ENCODE assay signal across 22 mouse cellular contexts in the genomic region with DNA sequence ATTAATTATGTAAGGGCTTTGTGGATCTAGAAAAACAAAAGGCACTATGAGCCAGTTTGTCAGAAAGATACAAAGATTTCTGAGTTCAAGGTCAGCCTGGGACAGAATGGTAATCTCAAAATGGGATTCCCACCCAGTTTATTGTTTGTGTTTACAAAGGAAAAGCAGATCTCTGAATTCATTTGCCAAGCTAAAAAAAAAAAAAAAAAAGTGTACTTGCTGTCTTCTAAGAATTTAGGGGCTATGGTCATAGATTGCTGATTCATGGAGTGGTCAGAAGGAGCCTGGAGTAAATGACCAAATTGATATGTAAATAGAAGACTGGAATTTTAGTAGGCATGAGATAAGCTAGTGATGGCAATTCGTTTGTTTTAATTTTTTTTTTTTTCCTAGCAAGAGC. TPM values are rescaled to one million over a fixed set of nuclear protein-coding genes. Genes with fewer than 3 reads are reported as not detected.
DNase-seq lines count a peak whose midpoint lies in the region; ATAC-seq and TF ChIP-seq lines count a peak whose summit lies in the region.
"Had no signal": no experiment of that assay in that cellular context is flagged by ENCODE, and none has a peak within 500 bp of the region (broad histone marks: within the 10 kb centered on the region; RNA-seq: fewer than 3 reads in every experiment).

No protein-coding gene starts in this region.

- no peak for ATAC-seq in midbrain, embryonic 11.5 days (ENCODE audit: low FRiP score)
- ATAC-seq: activated CD4-positive, CD25-positive, alpha-beta regulatory T cell, adult 4 months; CD4-positive, CD25-positive, alpha-beta regulatory T cell, adult 4 months; Patski had no signal

- no peak for DNase-seq in layer of hippocampus, adult 2 months (ENCODE audit: low spot score in 2 of 2)
- no peak for DNase-seq in layer of hippocampus, adult 9-11 months
- peak; percentile 54 for DNase-seq in midbrain, embryonic 11.5 days (ENCODE audit: low spot score, missing footprints)
- DNase-seq in midbrain, embryonic 10.5 days (ENCODE audit: low spot score) = no peak
- no peak for DNase-seq in ES-E14 (ENCODE audit: low read depth, low spot score)
- DNase-seq in spleen, postnatal 14 days (ENCODE audit: low spot score in 2 of 2) = no peak
- DNase-seq: adrenal gland, adult 2 months; adrenal gland, adult 8-10 months; adrenal gland, postnatal 10 days; adrenal gland, postnatal 14 days; adrenal gland, postnatal 25 days; adrenal gland, postnatal 36 days; B cell, adult 2 months; cerebellum, adult 11 months; cerebellum, adult 11-12 months; cerebellum, adult 18-20 months; cerebellum, adult 2 months had no signal

- no peaks in the 10 kb centered on the region for H3K27me3 ChIP-seq in midbrain, embryonic 11.5 days (ENCODE audit: control insufficient read depth, insufficient read depth, low read length)
- H3K27me3 ChIP-seq in midbrain, embryonic 10.5 days (ENCODE audit: low read depth, poor library complexity, severe bottlenecking) = no peaks in the 10 kb centered on the region
- H3K27me3 ChIP-seq: CH12.LX, Patski had no signal

- H3K9ac ChIP-seq in midbrain, embryonic 11.5 days (ENCODE audit: low read length) = no peak overlapping the region
- no peak overlapping the region for H3K9ac ChIP-seq in ES-E14 (ENCODE audit: insufficient read depth, low read depth, low read length, poor library complexity, severe bottlenecking)

- 75% methylated on average over 1 of the region's 1 CpGs for WGBS in midbrain, embryonic 11.5 days
- WGBS in midbrain, embryonic 10.5 days = 86% methylated on average over 1 of the region's 1 CpGs

- in situ Hi-C loops in ES-E14 (cut with MboI; ENCODE audit: low sequenced_read_pairs in 2 of 2, unreplicated experiment in 2 of 2) = no loop called here

- no peak overlapping the region for H3K4me3 ChIP-seq in layer of hippocampus, adult 2 months
- no peak overlapping the region for H3K4me3 ChIP-seq in midbrain, embryonic 11.5 days (ENCODE audit: low read depth, low read length)
- H3K4me3 ChIP-seq in midbrain, embryonic 10.5 days = no peak overlapping the region
- H3K4me3 ChIP-seq in ES-E14 (ENCODE audit: insufficient read depth in 1 of 2, low read depth in 1 of 2, low read length in 2 of 2, poor library complexity in 1 of 2, severe bottlenecking in 1 of 2) = no peak overlapping the region

- H3K27ac ChIP-seq in layer of hippocampus, adult 2 months = peak overlapping the region; percentile 46; the same call in 1 of the 2 replicates
- H3K27ac ChIP-seq in midbrain, embryonic 11.5 days (ENCODE audit: low read depth, low read length) = no peak overlapping the region
- no peak overlapping the region for H3K27ac ChIP-seq in midbrain, embryonic 10.5 days (replicated peaks)
- no peak overlapping the region for H3K27ac ChIP-seq in ES-E14 (ENCODE audit: insufficient read depth, low read depth, low read length, poor library complexity, severe bottlenecking)

- peaks cover 3% of the 10 kb centered on the region; the same call in 1 of the 2 replicates for H3K4me1 ChIP-seq in midbrain, embryonic 11.5 days (ENCODE audit: control insufficient read depth, insufficient read depth, low read length)
- H3K4me1 ChIP-seq in midbrain, embryonic 10.5 days = peaks cover 11% of the 10 kb centered on the region
- no peaks in the 10 kb centered on the region for H3K4me1 ChIP-seq in ES-E14 (ENCODE audit: control insufficient read depth in 2 of 2, insufficient read depth in 2 of 2, low read length in 2 of 2, poor library complexity in 1 of 2)

- no peaks in the 10 kb centered on the region for H3K9me3 ChIP-seq in midbrain, embryonic 11.5 days (ENCODE audit: control insufficient read depth, low read length)
- no peaks in the 10 kb centered on the region for H3K9me3 ChIP-seq in midbrain, embryonic 10.5 days (replicated peaks)
- no peaks in the 10 kb centered on the region for H3K9me3 ChIP-seq in ES-E14 (ENCODE audit: control insufficient read depth, insufficient read depth, low read depth, low read length)
- H3K9me3 ChIP-seq: G1E had no signal

- H3K36me3 ChIP-seq in midbrain, embryonic 11.5 days (ENCODE audit: control insufficient read depth, insufficient read depth, low read length) = 0 out of 2 replicates have a peak, but pooled peaks cover 2% of the 10 kb centered on the region
- H3K36me3 ChIP-seq in midbrain, embryonic 10.5 days = peaks cover 32% of the 10 kb centered on the region
- no peaks in the 10 kb centered on the region; the same call in 1 of the 2 replicates for H3K36me3 ChIP-seq in ES-E14 (ENCODE audit: control insufficient read depth, insufficient read depth, low read length, poor library complexity, severe bottlenecking)

- H3K4me2 ChIP-seq in midbrain, embryonic 11.5 days = no peak overlapping the region

- no peak for TF ChIP-seq CTCF in layer of hippocampus, adult 2 months (conservative IDR thresholded peaks at IDR 0.05)

TF ChIP-seq in ES-E14, 5 proteins besides CTCF, POLR2A, EP300 and RAD21:
- TF ChIP-seq MAFK (IDR thresholded peaks at IDR 0.05; ENCODE audit: insufficient read depth, low read depth, low read length) = no peak
- peak; percentile 54 for TF ChIP-seq ZNF384 (IDR thresholded peaks at IDR 0.05; ENCODE audit: low read depth, low read length)
TF ChIP-seq in ES-E14: peak in this region for 1.

RNA-seq across cellular contexts. Expression of gene Btbd10, which starts 49.1 kb away (rescaled TPM):
- total RNA-seq in layer of hippocampus, adult 2 months (2021) = 10 to 100 TPM; 59.8 to 62.9 TPM
- polyA plus RNA-seq in midbrain, embryonic 11.5 days (2014; fragmentation: Nextera tagmentation; extraction: Ambion mirVana) = 37.4 and 39.6 TPM in 2 replicates
- polyA plus RNA-seq in midbrain, embryonic 10.5 days (2016; fragmentation: Nextera tagmentation; extraction: Ambion mirVana) = 25.5 and 32.0 TPM in 2 replicates
- 24.4 and 38.7 TPM in 2 replicates for total RNA-seq in ES-E14 (2012; rRNA removed)
